Mouse (Mus musculus) NIH3T3 (cell line): Measurements from ENCODE around the gene 1810065E05Rik.

Experiments
- DNase-seq: peaks from one replicate; pipeline ENCODE4 v3.0.0-alpha.2; 2012; ENCODE audit warnings: low read depth

Gene 1810065E05Rik

DNA sequence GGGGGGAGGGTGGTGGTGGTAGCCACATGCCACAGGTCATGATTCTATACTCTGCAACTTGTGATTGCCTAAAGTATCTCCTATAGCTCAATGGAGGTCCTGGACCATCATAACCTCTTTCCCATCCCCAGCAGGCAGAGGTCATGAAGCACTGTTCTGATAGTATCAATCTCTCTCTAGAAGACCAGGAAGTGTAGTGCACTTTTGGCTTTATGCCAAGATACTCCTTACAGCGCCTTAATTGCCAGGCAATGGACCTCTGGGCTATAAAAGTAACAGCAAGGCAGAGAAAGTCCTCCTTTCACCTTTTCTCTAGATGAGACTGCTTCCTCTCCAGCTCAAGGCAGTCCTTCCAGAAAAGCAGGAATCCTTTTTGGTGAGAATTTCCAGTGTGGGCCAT is at the start of gene 1810065E05Rik:
TSS of gene 1810065E05Rik (plus strand) at position 297 of the 400 bp plus-strand sequence.
- no peak for DNase-seq

DNA sequence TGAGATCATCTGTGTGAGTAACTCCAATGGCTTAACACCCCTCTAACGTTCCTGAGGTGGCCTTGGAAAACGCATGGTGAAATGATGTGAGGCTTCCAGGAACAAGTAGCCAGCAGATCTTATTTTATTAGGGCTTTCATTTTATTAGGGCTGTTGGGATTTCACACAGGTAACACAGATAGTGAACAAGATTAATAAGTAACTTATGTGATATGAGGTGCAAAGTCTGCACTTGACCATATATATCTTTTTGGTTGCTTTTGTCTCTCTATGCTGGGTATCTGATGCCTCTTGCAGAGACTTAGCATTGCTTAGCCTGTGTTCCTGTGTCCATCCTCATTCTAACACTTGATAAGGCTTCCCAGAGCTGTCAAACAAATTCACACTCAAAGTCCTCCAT is 43.6 kb upstream of the 1810065E05Rik start:
- no peak for DNase-seq

DNA sequence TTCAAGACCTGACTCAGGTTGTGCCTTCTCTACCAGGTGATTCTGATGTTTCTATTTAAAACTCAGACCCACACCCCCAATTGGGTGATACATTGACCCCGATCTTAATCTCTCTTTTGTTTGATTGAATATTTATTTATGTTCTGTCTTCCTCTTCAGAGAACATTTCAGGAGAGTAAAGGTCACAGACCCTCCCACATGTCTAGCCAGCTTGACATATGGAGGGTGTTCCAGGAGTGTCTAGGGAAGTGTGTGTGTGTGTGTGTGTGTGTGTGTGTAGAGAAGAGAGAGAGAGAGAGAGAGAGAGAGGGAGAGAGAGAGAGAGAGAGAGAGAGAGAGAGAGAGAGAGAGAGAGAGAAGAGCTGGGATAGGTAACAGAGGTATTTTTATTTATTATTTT is 43.2 kb upstream of the 1810065E05Rik start:
- DNase-seq = no peak

DNA sequence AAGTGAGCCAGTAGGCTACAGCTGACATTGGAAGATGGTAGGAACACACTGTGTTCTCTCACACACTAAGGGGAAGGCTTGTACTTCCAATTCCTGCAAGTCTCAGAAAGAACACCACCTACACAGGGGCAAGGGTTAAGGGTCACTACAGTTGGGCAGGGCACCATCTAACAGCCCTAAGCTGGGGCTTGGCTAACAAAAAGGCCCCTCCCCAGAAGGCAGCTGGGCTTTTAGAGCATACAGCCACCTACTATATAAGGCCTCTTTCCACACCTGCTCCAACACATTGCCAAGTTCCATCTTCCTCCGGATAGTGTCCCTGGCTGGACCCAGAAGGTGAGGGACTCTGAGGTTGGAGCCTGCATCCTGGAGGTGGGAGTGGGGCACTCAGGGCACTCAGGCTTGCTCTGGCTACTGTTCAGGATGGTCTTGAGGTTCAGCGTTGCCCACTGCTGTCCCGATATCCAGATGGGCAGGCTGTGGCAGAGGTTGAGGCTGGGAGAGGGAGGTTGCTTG is 42.1 kb upstream of the 1810065E05Rik start, which contains the start of gene Lypd8:
TSS of gene Lypd8 (plus strand) at position 281 of the 516 bp plus-strand sequence.
- no peak for DNase-seq

DNA sequence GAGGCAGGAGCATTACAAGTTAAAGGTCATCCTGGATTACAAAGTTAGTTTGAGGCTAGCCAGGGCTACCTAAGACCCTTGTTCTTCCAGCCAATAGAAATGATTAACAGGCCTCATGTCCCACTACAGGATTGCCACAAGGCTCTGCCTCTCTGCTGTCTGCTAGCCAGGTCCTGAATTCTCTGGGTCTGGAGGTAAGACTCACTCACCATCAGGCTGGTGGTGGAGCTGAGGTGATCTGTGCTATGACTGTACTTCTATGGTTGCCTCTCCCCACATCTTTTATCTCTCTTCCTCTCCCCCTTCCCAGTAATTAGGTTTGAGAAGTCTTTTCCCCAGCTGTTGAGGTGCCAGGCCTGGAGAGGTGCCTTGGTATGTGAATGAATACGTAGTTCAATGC is 41.4 kb upstream of the 1810065E05Rik start:
- DNase-seq = no peak

DNA sequence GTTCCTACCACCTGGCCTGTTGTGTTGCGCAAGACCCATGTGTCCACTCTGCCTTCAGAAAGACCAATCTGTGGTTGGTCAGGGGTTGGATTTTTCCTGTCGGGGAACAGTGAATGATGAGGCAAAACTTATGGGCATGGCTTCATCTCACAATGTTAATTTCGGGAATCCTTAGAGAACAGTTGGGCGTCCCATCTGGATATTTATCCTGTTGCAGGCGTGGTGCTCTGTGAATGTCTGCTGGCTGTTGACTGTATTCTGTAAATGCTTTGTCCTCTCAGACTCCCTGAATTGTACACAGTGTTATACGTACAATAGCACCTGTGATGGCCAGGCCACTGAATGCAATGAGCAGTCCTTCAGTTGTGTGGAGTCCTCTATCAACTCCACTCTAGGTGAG is 38.4 kb upstream of the 1810065E05Rik start:
- DNase-seq = no peak

DNA sequence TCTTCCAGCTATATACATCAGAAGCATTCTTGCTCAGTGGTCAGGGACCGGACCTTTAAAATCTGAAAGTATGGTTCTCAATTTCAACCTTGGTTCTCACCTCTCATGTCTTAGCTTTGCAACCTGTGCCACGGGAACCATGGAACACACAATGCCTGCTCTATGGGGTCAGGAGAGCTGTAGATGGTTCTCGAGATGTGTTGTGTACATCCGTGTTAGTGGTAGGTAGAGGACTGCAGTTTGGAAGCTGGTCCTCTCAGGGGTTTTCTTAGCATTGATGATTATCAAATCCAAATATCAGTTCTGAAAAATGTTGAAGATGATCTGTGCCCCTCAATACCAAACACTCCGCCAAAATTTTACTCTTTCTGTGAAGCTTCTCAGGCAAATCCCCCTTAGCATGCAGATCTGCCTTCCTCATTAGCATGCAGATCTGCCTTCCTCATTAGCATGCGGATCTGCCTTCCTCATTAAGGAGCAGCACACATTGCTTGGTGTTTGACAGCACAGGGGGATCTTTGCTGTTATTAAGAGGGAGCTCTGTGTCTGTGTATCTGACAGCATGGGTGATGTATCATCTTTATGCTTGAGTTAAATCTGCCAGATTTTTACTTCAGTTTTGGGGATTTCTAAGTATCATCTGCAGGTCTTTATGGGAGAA is 20.8 kb upstream of the 1810065E05Rik start:
- DNase-seq = no peak

DNA sequence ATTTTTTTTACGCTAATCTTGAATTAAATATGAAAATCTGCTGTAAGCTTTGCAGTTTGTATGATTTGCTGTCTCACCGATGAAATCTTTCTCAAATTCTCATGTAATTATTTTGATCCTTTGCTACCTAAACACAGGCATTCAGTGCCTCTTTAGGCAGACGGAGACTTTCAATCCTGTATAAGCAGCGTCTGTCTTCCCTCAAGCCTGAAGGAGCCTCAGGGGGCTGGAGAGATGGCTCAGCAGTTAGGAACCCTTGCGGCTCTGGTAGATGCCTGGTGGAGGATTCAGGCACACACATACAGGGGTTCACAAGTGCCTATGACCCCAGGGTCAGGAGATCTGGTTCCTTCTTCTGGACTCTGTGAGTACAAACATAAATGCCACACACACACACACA is 20.3 kb upstream of the 1810065E05Rik start:
- DNase-seq = no peak

DNA sequence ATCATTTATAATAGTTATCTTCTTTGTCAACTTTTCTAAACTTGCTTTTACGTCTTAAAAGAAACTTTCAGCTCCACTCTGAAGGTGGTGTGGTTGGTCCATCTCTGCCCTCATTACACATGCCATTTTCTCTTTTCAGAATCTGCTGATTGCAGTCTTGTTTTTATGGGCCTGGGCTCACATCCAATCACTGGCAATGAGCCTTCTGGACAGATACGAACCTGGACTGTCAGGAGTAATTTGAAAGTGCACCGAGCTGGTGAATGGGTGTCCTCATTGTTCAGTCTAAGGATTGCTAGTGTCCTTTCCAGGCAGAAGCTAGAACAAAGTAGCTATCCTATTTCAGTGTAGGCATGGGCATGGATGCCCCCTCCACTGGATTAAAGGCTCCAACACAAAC is 12.8 kb upstream of the 1810065E05Rik start:
- no peak for DNase-seq

DNA sequence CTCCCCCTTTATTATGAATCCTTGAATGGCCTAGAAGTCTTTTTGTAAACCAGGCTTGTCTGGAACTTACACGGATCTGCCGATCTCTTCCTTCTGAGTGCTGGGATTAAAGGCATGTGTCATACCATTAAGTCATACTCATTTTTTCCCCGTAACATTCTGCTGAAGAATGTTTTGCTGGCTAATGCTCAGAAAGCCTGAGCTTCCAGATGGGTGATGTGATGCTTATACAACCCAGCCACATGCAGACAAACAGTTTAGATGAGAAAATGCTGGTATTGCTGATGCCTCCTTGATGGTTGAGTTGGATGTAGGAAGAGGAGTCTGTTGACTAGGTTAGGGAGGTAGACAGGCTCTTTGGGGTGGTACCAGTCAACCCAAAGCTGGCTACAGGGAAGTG is 2.6 kb upstream of the 1810065E05Rik start:
- peak; percentile 20 for DNase-seq

DNA sequence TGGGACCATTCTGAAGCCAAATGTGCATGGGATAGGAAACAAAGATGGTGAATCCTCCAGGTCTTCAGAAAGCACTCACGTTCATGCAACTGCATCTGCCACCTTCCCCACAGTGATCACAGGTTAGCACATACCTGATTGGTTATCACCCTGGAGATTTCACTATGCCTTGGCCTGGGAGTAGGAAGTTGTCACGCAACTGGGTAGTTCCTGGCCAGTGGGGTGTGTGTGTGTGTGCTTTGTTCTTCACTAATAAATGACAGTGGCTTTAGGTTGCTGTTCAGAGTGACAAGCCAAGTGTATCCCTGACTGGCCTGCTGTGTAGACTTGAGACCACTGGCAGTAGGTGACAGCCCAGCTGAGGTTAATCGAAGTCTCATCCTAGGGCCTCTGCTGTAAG is 11.3 kb downstream of the 1810065E05Rik start, which contains the start of gene Gm12253:
TSS of gene Gm12253 (plus strand) at position 301 of the 400 bp plus-strand sequence.
- no peak for DNase-seq

DNA sequence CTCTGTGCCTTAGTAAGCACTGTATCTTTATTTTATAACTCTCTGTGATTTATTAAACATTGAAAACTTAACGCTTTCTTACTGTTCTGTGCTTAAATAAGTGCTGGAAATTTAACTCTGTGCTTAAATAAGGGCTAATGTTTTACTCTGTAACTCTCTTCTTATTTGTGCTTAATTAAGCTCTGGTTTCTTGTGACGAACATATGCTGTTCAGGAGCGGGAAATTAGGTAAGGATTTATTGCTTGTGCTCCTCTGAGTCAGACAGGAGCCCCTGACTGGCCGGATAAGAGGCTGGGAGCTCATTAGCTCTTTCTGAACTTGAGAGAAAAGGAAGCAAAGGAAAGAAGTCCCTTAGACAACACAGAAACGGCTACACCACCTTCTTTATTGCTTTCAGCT is 17.0 kb downstream of the 1810065E05Rik start:
- DNase-seq = no peak

DNA sequence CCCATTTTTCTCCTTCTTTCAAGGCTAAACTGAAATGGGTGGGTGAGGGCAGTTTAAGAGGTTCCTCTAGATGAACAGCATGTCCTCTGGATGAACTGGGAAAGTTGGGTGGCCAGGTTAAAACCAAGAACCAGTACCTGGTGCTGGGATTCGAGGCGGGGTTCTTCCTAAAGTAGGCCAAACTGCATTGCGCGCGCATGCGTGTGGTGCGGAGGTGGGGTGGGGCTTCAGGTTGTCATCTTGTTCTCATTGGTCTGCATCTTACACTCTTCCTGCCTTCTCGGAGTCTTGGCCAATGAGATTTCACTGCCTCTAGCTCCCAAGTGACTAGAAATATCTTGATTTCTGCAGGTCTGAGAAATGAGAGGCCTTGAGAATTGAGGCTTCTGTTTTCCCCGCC is 31.8 kb downstream of the 1810065E05Rik start, which contains the start of gene Lypd9:
TSS of gene Lypd9 (minus strand) at position 165 of the 400 bp plus-strand sequence.
- no peak for DNase-seq

DNA sequence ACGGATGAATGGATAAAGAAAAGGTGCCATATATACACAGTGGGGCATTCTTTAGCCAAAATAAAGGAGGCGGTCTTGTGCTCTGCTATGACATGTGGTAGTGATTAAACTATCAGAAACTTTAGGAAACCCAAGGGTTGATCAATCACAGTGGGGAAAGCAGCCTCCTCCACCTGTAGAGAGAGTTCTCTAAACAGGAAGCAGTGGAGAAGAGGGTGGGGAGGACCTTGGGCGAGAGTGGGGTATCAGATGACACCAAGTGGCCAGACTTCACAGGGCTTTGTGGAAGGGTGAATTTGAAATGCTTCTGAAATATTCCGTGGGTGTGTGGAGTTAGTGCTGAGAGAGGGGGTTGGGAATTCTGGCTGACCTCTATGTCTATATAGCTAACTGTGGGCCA is 32.7 kb downstream of the 1810065E05Rik start:
- DNase-seq = no peak

DNA sequence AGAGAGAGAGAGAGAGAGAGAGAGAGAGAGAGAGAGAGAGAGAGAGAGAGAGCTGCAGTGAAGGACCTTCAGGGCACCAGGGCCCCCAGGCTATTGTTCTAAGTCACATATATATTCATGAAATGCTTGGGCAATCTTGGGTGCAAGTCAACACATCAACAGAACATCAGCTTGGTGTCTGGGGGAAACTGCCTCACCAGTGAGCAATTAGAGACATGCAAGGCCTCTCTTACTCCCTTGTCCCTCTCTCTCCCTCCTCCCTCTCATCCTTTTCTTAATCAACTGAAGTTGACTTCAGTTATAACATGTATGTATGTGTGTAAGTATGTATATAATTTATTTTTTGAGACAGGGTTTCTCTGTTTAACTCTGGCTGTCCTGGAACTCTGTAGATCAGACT is 41.3 kb downstream of the 1810065E05Rik start, which contains the start of gene Olfr30:
TSS of gene Olfr30 (minus strand) at position 101 of the 400 bp plus-strand sequence.
- no peak for DNase-seq
